Mouse (Mus musculus): ENCODE data around the gene Dock8. TPM values are rescaled to one million over a fixed set of nuclear protein-coding genes. Genes with fewer than 3 reads are reported as not detected.
A peak's percentile ranks its signal among the peaks of the same experiment; 100 is the strongest.

The Dock8 gene
- total RNA-seq, 1 experiment, result 0.49 TPM

- TF ChIP-seq ZC3H11A (IDR thresholded peaks at IDR 0.05; ENCODE audit: borderline replicate concordance, low read depth, low read length), result no peak
- TF ChIP-seq CHD2 (IDR thresholded peaks at IDR 0.05; ENCODE audit: low read depth, low read length), result no peak
- TF ChIP-seq MAFK (IDR thresholded peaks at IDR 0.05; ENCODE audit: insufficient read depth, low read depth, low read length), result no peak
- TF ChIP-seq HCFC1 (IDR thresholded peaks at IDR 0.05; ENCODE audit: borderline replicate concordance, insufficient read depth, low read length), result no peak
- in situ Hi-C loops (cut with MboI; ENCODE audit: low sequenced_read_pairs in 2 of 2, unreplicated experiment in 2 of 2), result no loop called here
- no peaks in the 10 kb centered on the region for H3K9me3 ChIP-seq (ENCODE audit: control insufficient read depth, insufficient read depth, low read depth, low read length)
- DNase-seq (ENCODE audit: low read depth, low spot score), result no peak
- H3K9ac ChIP-seq (ENCODE audit: insufficient read depth, low read depth, low read length, poor library complexity, severe bottlenecking), result no peak overlapping the region
- H3K4me1 ChIP-seq (ENCODE audit: control insufficient read depth in 2 of 2, insufficient read depth in 2 of 2, low read length in 2 of 2, poor library complexity in 1 of 2), result no peaks in the 10 kb centered on the region
- no peak overlapping the region for H3K4me3 ChIP-seq (ENCODE audit: insufficient read depth in 1 of 2, low read depth in 1 of 2, low read length in 2 of 2, poor library complexity in 1 of 2, severe bottlenecking in 1 of 2)
- no peak overlapping the region for H3K27ac ChIP-seq (ENCODE audit: insufficient read depth, low read depth, low read length, poor library complexity, severe bottlenecking)
- H3K36me3 ChIP-seq (ENCODE audit: control insufficient read depth, insufficient read depth, low read length, poor library complexity, severe bottlenecking), result no peaks in the 10 kb centered on the region
Measured at GRCm38 (mm10) chr19:25180024-25180423, 180.7 kb downstream of the Dock8 start.

DNA sequence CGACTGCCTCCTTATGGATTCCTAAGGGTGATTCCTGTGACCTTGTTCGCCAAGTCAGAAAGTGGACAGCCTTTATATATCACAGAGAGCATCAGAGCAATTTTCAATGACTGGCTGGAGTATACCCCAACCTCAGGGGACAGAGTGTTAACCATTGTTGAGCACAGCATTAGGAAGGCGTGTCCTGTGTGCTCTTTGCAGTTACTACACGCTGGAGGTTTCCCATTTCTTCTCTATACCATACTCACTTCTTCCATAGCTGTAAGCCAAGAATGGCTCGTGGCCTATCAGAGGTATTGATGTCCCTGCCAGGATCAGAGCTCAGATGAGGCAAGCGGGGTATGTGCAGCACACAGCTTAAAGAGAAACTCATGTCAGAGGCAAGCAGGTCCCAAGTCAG lies 181.2 kb downstream of the Dock8 start:
- Histone ChIP-seq H3K4me1 (ENCODE audit: control insufficient read depth in 2 of 2, insufficient read depth in 2 of 2, low read length in 2 of 2, poor library complexity in 1 of 2) (no peaks in the 10 kb centered on the region), H3K4me3 (ENCODE audit: insufficient read depth in 1 of 2, low read depth in 1 of 2, low read length in 2 of 2, poor library complexity in 1 of 2, severe bottlenecking in 1 of 2) (no peak overlapping the region), H3K36me3 (ENCODE audit: control insufficient read depth, insufficient read depth, low read length, poor library complexity, severe bottlenecking) (no peaks in the 10 kb centered on the region), H3K27ac (ENCODE audit: insufficient read depth, low read depth, low read length, poor library complexity, severe bottlenecking) (peak overlapping the region; percentile 47; the same call in 1 of the 2 replicates), H3K9me3 (ENCODE audit: control insufficient read depth, insufficient read depth, low read depth, low read length) (no peaks in the 10 kb centered on the region), H3K9ac (ENCODE audit: insufficient read depth, low read depth, low read length, poor library complexity, severe bottlenecking) (no peak overlapping the region)
- no peak for DNase-seq (ENCODE audit: low read depth, low spot score)
- TF ChIP-seq CHD2 (IDR thresholded peaks at IDR 0.05; ENCODE audit: low read depth, low read length), result no peak
- TF ChIP-seq ZC3H11A (IDR thresholded peaks at IDR 0.05; ENCODE audit: borderline replicate concordance, low read depth, low read length), result no peak
- no peak for TF ChIP-seq ZNF384 (IDR thresholded peaks at IDR 0.05; ENCODE audit: low read depth, low read length)
- TF ChIP-seq MAFK (IDR thresholded peaks at IDR 0.05; ENCODE audit: insufficient read depth, low read depth, low read length), result no peak
- TF ChIP-seq HCFC1 (IDR thresholded peaks at IDR 0.05; ENCODE audit: borderline replicate concordance, insufficient read depth, low read length), result no peak
- in situ Hi-C loops (cut with MboI; ENCODE audit: low sequenced_read_pairs in 2 of 2, unreplicated experiment in 2 of 2), result no loop called here

GRCm38 (mm10) chr19:25184076-25184475 lies 184.7 kb downstream of the Dock8 start:
- Histone ChIP-seq H3K4me1 (ENCODE audit: control insufficient read depth in 2 of 2, insufficient read depth in 2 of 2, low read length in 2 of 2, poor library complexity in 1 of 2) (peaks cover 0 to 2% of the 10 kb centered on the region in 2 experiments; a peak in 1 of 4 replicates), H3K9ac (ENCODE audit: insufficient read depth, low read depth, low read length, poor library complexity, severe bottlenecking) (no peak overlapping the region), H3K27ac (ENCODE audit: insufficient read depth, low read depth, low read length, poor library complexity, severe bottlenecking) (no peak overlapping the region), H3K9me3 (ENCODE audit: control insufficient read depth, insufficient read depth, low read depth, low read length) (no peaks in the 10 kb centered on the region), H3K4me3 (ENCODE audit: insufficient read depth in 1 of 2, low read depth in 1 of 2, low read length in 2 of 2, poor library complexity in 1 of 2, severe bottlenecking in 1 of 2) (no peak overlapping the region), H3K36me3 (ENCODE audit: control insufficient read depth, insufficient read depth, low read length, poor library complexity, severe bottlenecking) (no peaks in the 10 kb centered on the region)
- DNase-seq (ENCODE audit: low read depth, low spot score), result no peak
- TF ChIP-seq ZNF384 (IDR thresholded peaks at IDR 0.05; ENCODE audit: low read depth, low read length) (no peak), CHD2 (IDR thresholded peaks at IDR 0.05; ENCODE audit: low read depth, low read length) (no peak), HCFC1 (IDR thresholded peaks at IDR 0.05; ENCODE audit: borderline replicate concordance, insufficient read depth, low read length) (no peak), MAFK (IDR thresholded peaks at IDR 0.05; ENCODE audit: insufficient read depth, low read depth, low read length) (no peak), ZC3H11A (IDR thresholded peaks at IDR 0.05; ENCODE audit: borderline replicate concordance, low read depth, low read length) (no peak)
- in situ Hi-C loops (cut with MboI; ENCODE audit: low sequenced_read_pairs in 2 of 2, unreplicated experiment in 2 of 2), result no loop called here

DNA sequence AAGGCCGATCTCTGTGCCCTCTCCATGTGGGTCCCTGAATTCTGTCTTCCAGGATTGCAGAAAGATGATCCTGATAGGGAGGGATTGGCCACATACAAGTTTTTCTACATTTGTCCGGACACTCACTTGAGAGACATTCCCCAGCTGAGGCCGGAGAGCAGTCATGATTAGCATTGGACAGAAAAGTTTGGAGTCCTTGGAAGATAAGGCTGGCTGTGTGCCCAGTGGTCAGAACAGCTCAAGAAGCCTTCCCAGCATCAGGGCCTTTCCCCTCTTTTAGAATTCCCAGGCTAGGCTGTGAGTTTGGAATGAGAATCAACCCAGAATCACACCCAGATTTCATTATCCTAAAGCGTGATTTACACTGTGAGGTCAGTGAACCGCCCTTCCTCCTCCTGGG lies 187.0 kb downstream of the Dock8 start:
- Histone ChIP-seq H3K9me3 (ENCODE audit: control insufficient read depth, insufficient read depth, low read depth, low read length) (no peaks in the 10 kb centered on the region), H3K9ac (ENCODE audit: insufficient read depth, low read depth, low read length, poor library complexity, severe bottlenecking) (no peak overlapping the region), H3K4me3 (ENCODE audit: insufficient read depth in 1 of 2, low read depth in 1 of 2, low read length in 2 of 2, poor library complexity in 1 of 2, severe bottlenecking in 1 of 2) (no peak overlapping the region), H3K27ac (ENCODE audit: insufficient read depth, low read depth, low read length, poor library complexity, severe bottlenecking) (no peak overlapping the region), H3K36me3 (ENCODE audit: control insufficient read depth, insufficient read depth, low read length, poor library complexity, severe bottlenecking) (no peaks in the 10 kb centered on the region), H3K4me1 (ENCODE audit: control insufficient read depth in 2 of 2, insufficient read depth in 2 of 2, low read length in 2 of 2, poor library complexity in 1 of 2) (peaks cover 0 to 2% of the 10 kb centered on the region in 2 experiments; a peak in 1 of 4 replicates)
- no peak for DNase-seq (ENCODE audit: low read depth, low spot score)
- TF ChIP-seq ZC3H11A (IDR thresholded peaks at IDR 0.05; ENCODE audit: borderline replicate concordance, low read depth, low read length), result no peak
- TF ChIP-seq ZNF384 (IDR thresholded peaks at IDR 0.05; ENCODE audit: low read depth, low read length), result no peak
- in situ Hi-C loops (cut with MboI; ENCODE audit: low sequenced_read_pairs in 2 of 2, unreplicated experiment in 2 of 2), result no loop called here

DNA sequence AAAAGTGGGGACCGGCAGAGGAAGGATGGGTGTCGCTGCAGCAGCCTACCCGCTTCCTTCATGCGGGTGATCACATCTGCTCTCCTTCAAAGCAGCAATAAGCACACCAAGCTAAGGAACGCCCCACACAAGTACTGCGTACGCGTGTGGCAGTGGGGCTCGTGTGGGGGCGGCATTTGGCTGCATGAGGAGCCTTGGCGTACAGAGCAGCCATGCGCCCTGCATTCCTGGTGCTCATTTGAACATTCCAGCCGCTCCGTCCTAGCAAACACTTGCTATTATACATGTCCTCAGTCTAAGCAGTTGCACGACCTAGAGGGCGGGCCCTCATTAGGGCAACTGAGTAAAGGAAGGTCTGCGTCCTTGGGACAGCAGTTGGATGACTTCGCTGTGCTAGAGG lies 188.3 kb downstream of the Dock8 start:
- H3K4me3 ChIP-seq (ENCODE audit: insufficient read depth in 1 of 2, low read depth in 1 of 2, low read length in 2 of 2, poor library complexity in 1 of 2, severe bottlenecking in 1 of 2), result peak overlapping the region in 1 of 2 experiments; percentile 40; a peak in 3 of 4 replicates
- in situ Hi-C loops (cut with MboI; ENCODE audit: low sequenced_read_pairs in 2 of 2, unreplicated experiment in 2 of 2), result no loop called here
- H3K4me1 ChIP-seq (ENCODE audit: control insufficient read depth in 2 of 2, insufficient read depth in 2 of 2, low read length in 2 of 2, poor library complexity in 1 of 2), result peaks cover 0 to 2% of the 10 kb centered on the region in 2 experiments; a peak in 1 of 4 replicates

More for the DNA sequence above, 188.3 kb downstream of the Dock8 start:
- no peak overlapping the region for H3K27ac ChIP-seq (ENCODE audit: insufficient read depth, low read depth, low read length, poor library complexity, severe bottlenecking)
- H3K36me3 ChIP-seq (ENCODE audit: control insufficient read depth, insufficient read depth, low read length, poor library complexity, severe bottlenecking), result no peaks in the 10 kb centered on the region
- no peak for DNase-seq (ENCODE audit: low read depth, low spot score)
- H3K9ac ChIP-seq (ENCODE audit: insufficient read depth, low read depth, low read length, poor library complexity, severe bottlenecking), result no peak overlapping the region; the same call in 1 of the 2 replicates
- TF ChIP-seq ZNF384 (IDR thresholded peaks at IDR 0.05; ENCODE audit: low read depth, low read length) (no peak), CHD2 (IDR thresholded peaks at IDR 0.05; ENCODE audit: low read depth, low read length) (no peak), MAFK (IDR thresholded peaks at IDR 0.05; ENCODE audit: insufficient read depth, low read depth, low read length) (no peak), HCFC1 (IDR thresholded peaks at IDR 0.05; ENCODE audit: borderline replicate concordance, insufficient read depth, low read length) (no peak), ZC3H11A (IDR thresholded peaks at IDR 0.05; ENCODE audit: borderline replicate concordance, low read depth, low read length) (no peak)
- no peaks in the 10 kb centered on the region for H3K9me3 ChIP-seq (ENCODE audit: control insufficient read depth, insufficient read depth, low read depth, low read length)

Measured in ES-E14 (cell line).